Mouse (Mus musculus): ENCODE measurements around the gene Pxylp1. TPM values are rescaled to one million over a fixed set of nuclear protein-coding genes. Genes with fewer than 3 reads are reported as not detected.

Gene Pxylp1
- polyA plus RNA-seq, 1 experiment, result 11.9 TPM

- Histone ChIP-seq H3K36me3 (ENCODE audit: control insufficient read depth, insufficient read depth, low read length) (no peaks in the 10 kb centered on the region), H3K4me1 (ENCODE audit: control insufficient read depth, insufficient read depth, insufficient read length, low read length) (peaks cover 11% of the 10 kb centered on the region), H3K27ac (ENCODE audit: insufficient read depth, low read depth, low read length) (no peak overlapping the region), H3K4me3 (ENCODE audit: low read depth, low read length) (no peak overlapping the region), H3K27me3 (ENCODE audit: control insufficient read depth, insufficient read depth, low read length) (no peaks in the 10 kb centered on the region)
- no peak for TF ChIP-seq POLR2A (IDR thresholded peaks at IDR 0.05; ENCODE audit: low read depth, low read length)
- peak; percentile 31; the same call in 1 of the 2 replicates for TF ChIP-seq CTCF (IDR thresholded peaks at IDR 0.05; ENCODE audit: extremely low read depth, insufficient read length, insufficient replicate concordance, low read depth, low read length)
- 12% methylated on average over 5 of the region's 5 CpGs for WGBS
These were observed 92.2 kb downstream of the Pxylp1 start for GRCm38 (mm10) chr9:96800131-96800825.

- Histone ChIP-seq H3K4me3 (ENCODE audit: low read depth, low read length) (no peak overlapping the region), H3K27ac (ENCODE audit: insufficient read depth, low read depth, low read length) (peak overlapping the region; percentile 85), H3K36me3 (ENCODE audit: control insufficient read depth, insufficient read depth, low read length) (no peaks in the 10 kb centered on the region), H3K27me3 (ENCODE audit: control insufficient read depth, insufficient read depth, low read length) (no peaks in the 10 kb centered on the region), H3K4me1 (ENCODE audit: control insufficient read depth, insufficient read depth, insufficient read length, low read length) (peaks cover 12% of the 10 kb centered on the region)
- TF ChIP-seq CTCF (IDR thresholded peaks at IDR 0.05; ENCODE audit: extremely low read depth, insufficient read length, insufficient replicate concordance, low read depth, low read length) (no peak), POLR2A (IDR thresholded peaks at IDR 0.05; ENCODE audit: low read depth, low read length) (no peak)
- WGBS, result 13% methylated on average over 3 of the region's 3 CpGs
These were observed 95.2 kb downstream of the Pxylp1 start for GRCm38 (mm10) chr9:96797311-96797710.

GRCm38 (mm10) chr9:96795399-96795928, 97.0 kb downstream of the Pxylp1 start:
- TF ChIP-seq CTCF (IDR thresholded peaks at IDR 0.05; ENCODE audit: extremely low read depth, insufficient read length, insufficient replicate concordance, low read depth, low read length) (no peak), POLR2A (IDR thresholded peaks at IDR 0.05; ENCODE audit: low read depth, low read length) (no peak)
- WGBS, result 7% methylated on average over 10 of the region's 10 CpGs
- H3K36me3 ChIP-seq (ENCODE audit: control insufficient read depth, insufficient read depth, low read length), result no peaks in the 10 kb centered on the region
- peak overlapping the region; percentile 46; the same call in 1 of the 2 replicates for H3K27ac ChIP-seq (ENCODE audit: insufficient read depth, low read depth, low read length)
- peaks cover 12% of the 10 kb centered on the region for H3K4me1 ChIP-seq (ENCODE audit: control insufficient read depth, insufficient read depth, insufficient read length, low read length)
- H3K4me3 ChIP-seq (ENCODE audit: low read depth, low read length), result peak overlapping the region; percentile 60
- no peaks in the 10 kb centered on the region for H3K27me3 ChIP-seq (ENCODE audit: control insufficient read depth, insufficient read depth, low read length)

GRCm38 (mm10) chr9:96794601-96795000, 97.9 kb downstream of the Pxylp1 start:
- H3K4me1 ChIP-seq (ENCODE audit: control insufficient read depth, insufficient read depth, insufficient read length, low read length), result peaks cover 12% of the 10 kb centered on the region
- no peak overlapping the region for H3K27ac ChIP-seq (ENCODE audit: insufficient read depth, low read depth, low read length)
- no peaks in the 10 kb centered on the region for H3K36me3 ChIP-seq (ENCODE audit: control insufficient read depth, insufficient read depth, low read length)
- WGBS, result 66% methylated on average over 2 of the region's 2 CpGs
- no peak overlapping the region for H3K4me3 ChIP-seq (ENCODE audit: low read depth, low read length)
- TF ChIP-seq POLR2A (IDR thresholded peaks at IDR 0.05; ENCODE audit: low read depth, low read length), result no peak
- no peaks in the 10 kb centered on the region for H3K27me3 ChIP-seq (ENCODE audit: control insufficient read depth, insufficient read depth, low read length)

GRCm38 (mm10) chr9:96792543-96792942, 99.9 kb downstream of the Pxylp1 start:
- Histone ChIP-seq H3K27ac (ENCODE audit: insufficient read depth, low read depth, low read length) (no peak overlapping the region), H3K27me3 (ENCODE audit: control insufficient read depth, insufficient read depth, low read length) (no peaks in the 10 kb centered on the region), H3K36me3 (ENCODE audit: control insufficient read depth, insufficient read depth, low read length) (no peaks in the 10 kb centered on the region), H3K4me3 (ENCODE audit: low read depth, low read length) (no peak overlapping the region), H3K4me1 (ENCODE audit: control insufficient read depth, insufficient read depth, insufficient read length, low read length) (peaks cover 19% of the 10 kb centered on the region)
- no peak for TF ChIP-seq POLR2A (IDR thresholded peaks at IDR 0.05; ENCODE audit: low read depth, low read length)
- TF ChIP-seq CTCF (IDR thresholded peaks at IDR 0.05; ENCODE audit: extremely low read depth, insufficient read length, insufficient replicate concordance, low read depth, low read length), result no peak
- 56% methylated on average over 2 of the region's 2 CpGs for WGBS

- no peaks in the 10 kb centered on the region for H3K27me3 ChIP-seq (ENCODE audit: control insufficient read depth, insufficient read depth, low read length)
- H3K36me3 ChIP-seq (ENCODE audit: control insufficient read depth, insufficient read depth, low read length), result no peaks in the 10 kb centered on the region
- 75% methylated on average over 4 of the region's 4 CpGs for WGBS
- peaks cover 16% of the 10 kb centered on the region for H3K4me1 ChIP-seq (ENCODE audit: control insufficient read depth, insufficient read depth, insufficient read length, low read length)
- H3K4me3 ChIP-seq (ENCODE audit: low read depth, low read length), result no peak overlapping the region
- TF ChIP-seq CTCF (IDR thresholded peaks at IDR 0.05; ENCODE audit: extremely low read depth, insufficient read length, insufficient replicate concordance, low read depth, low read length), result no peak
- no peak for TF ChIP-seq POLR2A (IDR thresholded peaks at IDR 0.05; ENCODE audit: low read depth, low read length)
- no peak overlapping the region for H3K27ac ChIP-seq (ENCODE audit: insufficient read depth, low read depth, low read length)
These were observed 102.0 kb downstream of the Pxylp1 start for GRCm38 (mm10) chr9:96790389-96791007.

GRCm38 (mm10) chr9:96789906-96790305, 102.6 kb downstream of the Pxylp1 start:
- no peak overlapping the region for H3K27ac ChIP-seq (ENCODE audit: insufficient read depth, low read depth, low read length)
- peaks cover 18% of the 10 kb centered on the region; the same call in 1 of the 2 replicates for H3K4me1 ChIP-seq (ENCODE audit: control insufficient read depth, insufficient read depth, insufficient read length, low read length)
- no peak for TF ChIP-seq POLR2A (IDR thresholded peaks at IDR 0.05; ENCODE audit: low read depth, low read length)
- no peaks in the 10 kb centered on the region for H3K27me3 ChIP-seq (ENCODE audit: control insufficient read depth, insufficient read depth, low read length)
- no peaks in the 10 kb centered on the region for H3K36me3 ChIP-seq (ENCODE audit: control insufficient read depth, insufficient read depth, low read length)
- no peak overlapping the region for H3K4me3 ChIP-seq (ENCODE audit: low read depth, low read length)
- 81% methylated on average over 3 of the region's 3 CpGs for WGBS
